Mouse (Mus musculus): ENCODE measurements at regions not wholly inside any gene's neighbourhood (a gene's known extent, or its start where the extent isn't known, plus 50 kb on each side); places are given as distances from the start of the nearest gene placed in this dataset.

DNA sequence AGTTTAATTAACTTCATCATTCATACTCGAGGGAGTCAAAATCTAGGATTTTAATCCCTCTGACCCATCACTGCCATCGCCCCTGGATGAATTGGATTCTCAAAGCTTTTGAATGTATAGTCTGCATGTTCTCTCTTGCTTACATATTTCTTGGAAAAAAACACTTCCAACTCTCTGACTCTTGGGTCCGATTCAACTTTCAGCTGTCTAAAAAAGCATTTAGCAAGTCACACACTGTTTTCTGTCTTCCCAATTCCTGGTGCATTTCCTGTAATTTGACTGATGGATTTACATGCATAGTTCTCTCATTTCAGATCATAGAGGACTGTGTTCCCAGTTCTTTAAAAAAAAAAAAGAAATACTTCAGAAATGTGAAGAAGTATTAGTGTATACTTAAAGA, 364.5 kb upstream of the Thbs1 start:
- no peak overlapping the region for H3K4me3 ChIP-seq (ENCODE audit: insufficient read depth, poor library complexity, severe bottlenecking)
- no peak overlapping the region for H3ac ChIP-seq (ENCODE audit: control insufficient read depth, insufficient read length, low read depth)
- H3K79me3 ChIP-seq (ENCODE audit: low read depth): no peaks in the 10 kb centered on the region
- H3K36me3 ChIP-seq (ENCODE audit: control insufficient read depth, insufficient read depth): no peaks in the 10 kb centered on the region
- no peaks in the 10 kb centered on the region for H3K79me2 ChIP-seq (ENCODE audit: control insufficient read depth, insufficient read depth)
- no peaks in the 10 kb centered on the region for H3K27me3 ChIP-seq (ENCODE audit: control insufficient read depth, insufficient read depth, insufficient read length)
- TF ChIP-seq USF1 (IDR thresholded peaks at IDR 0.05; ENCODE audit: low read depth) (no peak), CTCF (IDR thresholded peaks at IDR 0.05; ENCODE audit: control insufficient read depth, insufficient read depth, insufficient read length) (no peak), CEBPB (IDR thresholded peaks at IDR 0.05; ENCODE audit: low read depth) (no peak)

DNA sequence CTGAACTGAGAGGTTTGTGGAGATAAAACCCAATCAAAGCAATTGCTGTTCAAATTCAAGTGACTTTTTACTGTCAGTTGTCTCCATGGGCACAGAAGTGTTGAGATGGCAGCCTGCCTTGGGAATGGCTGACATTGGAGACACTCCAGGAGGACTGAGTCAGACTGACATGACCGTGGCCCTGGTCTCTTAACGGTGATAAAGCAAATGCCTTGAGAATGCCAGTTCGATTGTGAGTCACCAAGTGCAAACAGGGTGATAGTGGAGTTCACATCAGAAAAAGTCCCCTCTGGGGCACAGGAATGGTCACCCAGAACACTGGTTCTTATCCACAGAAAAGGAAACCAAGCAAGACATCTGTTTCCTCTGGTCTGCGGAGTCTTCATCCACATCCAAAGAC, 362.8 kb upstream of the Thbs1 start:
- Histone ChIP-seq H3K79me3 (ENCODE audit: low read depth) (no peaks in the 10 kb centered on the region), H3K4me3 (ENCODE audit: insufficient read depth, poor library complexity, severe bottlenecking) (no peak overlapping the region), H3K79me2 (ENCODE audit: control insufficient read depth, insufficient read depth) (no peaks in the 10 kb centered on the region), H3K27me3 (ENCODE audit: control insufficient read depth, insufficient read depth, insufficient read length) (no peaks in the 10 kb centered on the region), H3K36me3 (ENCODE audit: control insufficient read depth, insufficient read depth) (no peaks in the 10 kb centered on the region), H3ac (ENCODE audit: control insufficient read depth, insufficient read length, low read depth) (no peak overlapping the region)
- TF ChIP-seq MYOD1 (IDR thresholded peaks at IDR 0.05; ENCODE audit: control insufficient read depth, insufficient read length, low read depth) (peak; percentile 40), MAX (IDR thresholded peaks at IDR 0.05) (no peak), MYOG (IDR thresholded peaks at IDR 0.05; ENCODE audit: control insufficient read depth, extremely low read depth, insufficient read length) (no peak), CTCF (IDR thresholded peaks at IDR 0.05; ENCODE audit: control insufficient read depth, insufficient read depth, insufficient read length) (no peak), FOSL1 (IDR thresholded peaks at IDR 0.05; ENCODE audit: insufficient read depth, low read length, poor library complexity, severe bottlenecking) (peak; percentile 88), USF1 (IDR thresholded peaks at IDR 0.05; ENCODE audit: low read depth) (no peak), CEBPB (IDR thresholded peaks at IDR 0.05; ENCODE audit: low read depth) (no peak)

DNA sequence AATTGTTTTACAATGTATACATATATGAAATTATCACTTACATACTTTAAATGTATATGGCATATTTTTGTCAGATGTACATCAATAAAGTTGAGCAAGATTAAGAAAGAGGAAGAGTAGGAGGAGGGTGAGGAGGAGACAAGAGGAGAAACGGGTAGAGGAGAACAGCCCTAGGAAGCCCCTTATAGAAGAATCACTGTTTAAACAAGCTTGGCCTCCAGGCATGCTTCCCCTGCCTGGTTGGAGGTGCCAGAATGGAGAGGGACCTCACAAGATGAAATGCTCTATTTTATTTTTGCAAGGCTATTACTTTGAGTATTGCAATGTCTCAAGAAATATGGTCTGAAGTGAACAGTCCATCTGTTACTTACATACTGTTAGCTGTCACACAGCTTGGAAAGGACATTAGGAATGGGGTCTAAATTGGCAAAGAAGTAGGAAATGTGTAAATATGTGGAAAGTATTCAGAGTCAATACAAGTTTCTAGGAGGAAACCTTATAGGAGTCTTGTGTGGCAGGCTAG, 352.1 kb upstream of the Thbs1 start:
- TF ChIP-seq FOSL1 (IDR thresholded peaks at IDR 0.05; ENCODE audit: insufficient read depth, low read length, poor library complexity, severe bottlenecking): no peak
- TF ChIP-seq MYOD1 (IDR thresholded peaks at IDR 0.05; ENCODE audit: control insufficient read depth, insufficient read length, low read depth): no peak
- Histone ChIP-seq H3K79me3 (ENCODE audit: low read depth) (no peaks in the 10 kb centered on the region), H3K79me2 (ENCODE audit: control insufficient read depth, insufficient read depth) (no peaks in the 10 kb centered on the region), H3K36me3 (ENCODE audit: control insufficient read depth, insufficient read depth) (no peaks in the 10 kb centered on the region), H3ac (ENCODE audit: control insufficient read depth, insufficient read length, low read depth) (no peak overlapping the region), H3K27me3 (ENCODE audit: control insufficient read depth, insufficient read depth, insufficient read length) (no peaks in the 10 kb centered on the region), H3K4me3 (ENCODE audit: insufficient read depth, poor library complexity, severe bottlenecking) (no peak overlapping the region)

DNA sequence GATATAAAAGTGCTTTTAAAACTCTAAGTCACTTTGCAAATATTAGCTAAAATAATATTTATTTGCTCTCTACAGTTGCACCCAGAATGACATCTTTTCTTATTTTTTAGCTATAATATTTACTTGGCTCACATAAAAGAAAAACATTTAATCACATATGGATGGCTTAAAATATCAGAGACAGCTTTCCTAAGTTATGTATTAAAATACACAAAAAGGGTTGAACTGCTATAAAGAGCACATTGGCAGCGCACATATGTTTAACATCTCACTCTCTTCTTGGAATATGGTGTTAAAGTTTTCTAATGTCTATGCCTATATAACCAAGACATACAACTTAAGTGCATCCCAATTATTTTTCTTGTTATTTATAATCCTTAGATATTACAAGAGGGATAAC, 348.0 kb upstream of the Thbs1 start:
- no peak overlapping the region for H3K4me3 ChIP-seq (ENCODE audit: insufficient read depth, poor library complexity, severe bottlenecking)
- no peak overlapping the region for H3ac ChIP-seq (ENCODE audit: control insufficient read depth, insufficient read length, low read depth)
- H3K27me3 ChIP-seq (ENCODE audit: control insufficient read depth, insufficient read depth, insufficient read length): no peaks in the 10 kb centered on the region
- no peaks in the 10 kb centered on the region for H3K36me3 ChIP-seq (ENCODE audit: control insufficient read depth, insufficient read depth)
- TF ChIP-seq MYOD1 (IDR thresholded peaks at IDR 0.05; ENCODE audit: control insufficient read depth, insufficient read length, low read depth) (no peak), MAX (IDR thresholded peaks at IDR 0.05) (no peak), CTCF (IDR thresholded peaks at IDR 0.05; ENCODE audit: control insufficient read depth, insufficient read depth, insufficient read length) (no peak), USF1 (IDR thresholded peaks at IDR 0.05; ENCODE audit: low read depth) (no peak), CEBPB (IDR thresholded peaks at IDR 0.05; ENCODE audit: low read depth) (no peak), MYOG (IDR thresholded peaks at IDR 0.05; ENCODE audit: control insufficient read depth, extremely low read depth, insufficient read length) (no peak), FOSL1 (IDR thresholded peaks at IDR 0.05; ENCODE audit: insufficient read depth, low read length, poor library complexity, severe bottlenecking) (no peak)
- H3K79me3 ChIP-seq (ENCODE audit: low read depth): no peaks in the 10 kb centered on the region
- H3K79me2 ChIP-seq (ENCODE audit: control insufficient read depth, insufficient read depth): no peaks in the 10 kb centered on the region

DNA sequence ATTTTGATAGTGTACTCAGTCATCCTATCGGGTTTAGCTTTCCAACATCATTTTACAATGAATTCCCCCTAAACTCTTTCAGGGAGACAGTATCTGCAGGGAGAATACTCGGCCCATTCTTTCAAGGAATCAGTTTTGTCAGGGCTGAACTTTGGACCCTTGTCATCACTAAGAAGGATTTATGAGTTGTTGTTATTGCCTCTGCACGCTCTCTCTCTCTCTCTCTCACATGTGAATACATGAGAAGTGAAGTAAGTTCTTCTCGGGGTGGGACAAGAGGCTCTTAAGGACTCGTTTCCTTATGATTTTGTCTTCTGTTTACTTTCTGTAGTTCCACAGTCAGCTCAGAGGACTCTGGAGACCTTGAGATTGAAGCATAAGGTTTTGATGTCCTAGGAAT, 346.1 kb upstream of the Thbs1 start:
- no peak overlapping the region for H3ac ChIP-seq (ENCODE audit: control insufficient read depth, insufficient read length, low read depth)
- no peaks in the 10 kb centered on the region for H3K79me2 ChIP-seq (ENCODE audit: control insufficient read depth, insufficient read depth)
- H3K27me3 ChIP-seq (ENCODE audit: control insufficient read depth, insufficient read depth, insufficient read length): no peaks in the 10 kb centered on the region
- H3K79me3 ChIP-seq (ENCODE audit: low read depth): no peaks in the 10 kb centered on the region
- no peak overlapping the region for H3K4me3 ChIP-seq (ENCODE audit: insufficient read depth, poor library complexity, severe bottlenecking)
- TF ChIP-seq MYOG (IDR thresholded peaks at IDR 0.05; ENCODE audit: control insufficient read depth, extremely low read depth, insufficient read length) (no peak), CTCF (IDR thresholded peaks at IDR 0.05; ENCODE audit: control insufficient read depth, insufficient read depth, insufficient read length) (no peak), FOSL1 (IDR thresholded peaks at IDR 0.05; ENCODE audit: insufficient read depth, low read length, poor library complexity, severe bottlenecking) (no peak), CEBPB (IDR thresholded peaks at IDR 0.05; ENCODE audit: low read depth) (no peak), MYOD1 (IDR thresholded peaks at IDR 0.05; ENCODE audit: control insufficient read depth, insufficient read length, low read depth) (no peak), MAX (IDR thresholded peaks at IDR 0.05) (no peak), USF1 (IDR thresholded peaks at IDR 0.05; ENCODE audit: low read depth) (no peak)
- no peaks in the 10 kb centered on the region for H3K36me3 ChIP-seq (ENCODE audit: control insufficient read depth, insufficient read depth)

DNA sequence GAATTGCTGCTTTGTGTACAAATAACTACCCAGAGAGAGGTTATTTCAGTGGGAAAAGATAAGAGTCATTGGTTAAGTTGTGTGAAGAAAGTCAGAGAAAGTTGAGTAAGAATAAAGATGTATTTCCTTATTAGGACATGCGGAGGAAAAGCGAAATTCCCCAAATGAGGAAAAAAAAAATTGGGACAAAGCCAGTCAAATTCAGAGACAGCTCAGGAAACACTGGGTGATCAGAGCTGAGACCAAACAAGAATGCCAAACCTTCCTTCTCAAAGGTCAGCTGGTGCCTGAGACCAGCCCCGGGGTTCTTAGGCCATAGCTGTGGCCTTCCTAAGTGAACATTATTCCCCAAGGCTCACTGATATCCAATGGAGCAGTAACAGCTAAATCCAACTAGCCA, 345.2 kb upstream of the Thbs1 start:
- H3K79me2 ChIP-seq (ENCODE audit: control insufficient read depth, insufficient read depth): no peaks in the 10 kb centered on the region
- H3K27me3 ChIP-seq (ENCODE audit: control insufficient read depth, insufficient read depth, insufficient read length): no peaks in the 10 kb centered on the region
- TF ChIP-seq USF1 (IDR thresholded peaks at IDR 0.05; ENCODE audit: low read depth) (no peak), CTCF (IDR thresholded peaks at IDR 0.05; ENCODE audit: control insufficient read depth, insufficient read depth, insufficient read length) (no peak), CEBPB (IDR thresholded peaks at IDR 0.05; ENCODE audit: low read depth) (no peak), FOSL1 (IDR thresholded peaks at IDR 0.05; ENCODE audit: insufficient read depth, low read length, poor library complexity, severe bottlenecking) (no peak), MYOG (IDR thresholded peaks at IDR 0.05; ENCODE audit: control insufficient read depth, extremely low read depth, insufficient read length) (no peak), MYOD1 (IDR thresholded peaks at IDR 0.05; ENCODE audit: control insufficient read depth, insufficient read length, low read depth) (no peak), MAX (IDR thresholded peaks at IDR 0.05) (no peak)
- no peak overlapping the region for H3ac ChIP-seq (ENCODE audit: control insufficient read depth, insufficient read length, low read depth)
- H3K36me3 ChIP-seq (ENCODE audit: control insufficient read depth, insufficient read depth): no peaks in the 10 kb centered on the region
- H3K79me3 ChIP-seq (ENCODE audit: low read depth): no peaks in the 10 kb centered on the region
- no peak overlapping the region for H3K4me3 ChIP-seq (ENCODE audit: insufficient read depth, poor library complexity, severe bottlenecking)

All from C2C12 (cell line).